Mouse (Mus musculus) cerebral cortex, adult 2 months (tissue): ENCODE data around the gene Nwd1.

Experiments
- WGBS: fragments of 180-500 bp; shearing (Covaris S2); methylation state at CpG from one replicate; pipeline ENCODE4 v1.1.7; 2018; 5-methylcytosine and 5-hydroxymethylcytosine counted together

Gene Nwd1

GRCm38 (mm10) chr8:72646060-72646767, at the start of gene Nwd1:
Nwd1 (plus strand) TSS chr8:72646711.
- 12% methylated on average over 11 of the region's 11 CpGs for WGBS

DNA sequence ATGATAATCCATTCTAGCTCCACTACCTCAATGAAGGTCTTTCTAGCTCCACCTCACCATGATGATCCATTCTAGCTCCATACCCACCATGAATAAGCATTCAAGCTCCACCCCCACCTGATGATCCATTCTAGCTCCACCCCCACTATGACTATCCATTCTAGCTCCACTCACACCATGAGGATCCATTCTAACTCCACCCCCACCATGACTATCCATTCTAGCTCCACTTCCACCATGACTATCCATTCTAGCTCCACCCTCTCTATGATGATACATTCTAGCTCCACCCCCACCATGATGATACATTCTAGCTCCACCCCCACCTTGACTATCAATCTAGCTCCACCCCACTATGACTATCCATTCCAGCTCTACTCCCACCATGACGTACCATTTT, 3.6 kb upstream of the Nwd1 start:
- 78% methylated on average over 1 of the region's 1 CpGs for WGBS

DNA sequence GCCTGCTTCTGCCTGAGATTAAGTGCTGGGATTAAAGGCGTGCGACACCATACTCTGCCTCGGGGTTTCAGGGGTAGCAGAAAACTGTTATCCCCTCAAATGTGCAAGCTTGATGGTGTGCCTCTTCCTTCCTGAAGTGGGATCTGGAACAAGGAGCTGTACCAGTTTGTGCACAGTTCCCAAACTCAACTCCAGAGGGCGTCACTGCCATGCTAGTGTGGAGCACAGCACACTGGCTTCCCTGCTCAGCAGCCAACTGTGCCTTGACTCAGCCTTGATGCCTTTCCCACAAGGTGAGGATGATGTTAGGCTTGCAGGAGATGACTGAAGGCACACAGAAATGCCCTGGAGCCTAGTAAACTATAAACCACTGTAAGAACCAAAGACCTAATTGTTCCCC, 1.9 kb upstream of the Nwd1 start:
- 73% methylated on average over 4 of the region's 4 CpGs for WGBS

DNA sequence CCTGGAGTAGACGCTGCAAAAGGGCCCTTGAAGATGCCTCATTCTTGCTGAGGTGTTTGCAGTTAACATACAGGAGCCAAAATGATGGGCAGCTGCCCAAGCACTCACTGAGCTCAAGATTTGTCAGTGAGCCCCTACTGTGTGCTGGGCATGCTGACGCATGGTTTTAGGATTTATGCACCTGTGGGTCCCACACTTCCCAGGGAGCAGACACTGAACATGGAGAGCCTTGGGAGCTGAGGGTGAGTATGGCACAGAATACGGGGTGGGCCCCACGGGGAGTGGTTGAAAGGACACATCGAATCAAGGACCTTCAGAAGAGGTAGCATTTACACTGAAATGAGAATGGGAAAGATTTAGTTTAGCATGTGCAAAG, 245 bp downstream of the Nwd1 start:
- 35% methylated on average over 5 of the region's 5 CpGs for WGBS

GRCm38 (mm10) chr8:72650697-72651096, 4.2 kb downstream of the Nwd1 start:
- WGBS: 95% methylated on average over 2 of the region's 2 CpGs

GRCm38 (mm10) chr8:72654565-72655521, 8.3 kb downstream of the Nwd1 start:
- WGBS: 30% methylated on average over 13 of the region's 13 CpGs

- 61% methylated on average over 3 of the region's 3 CpGs for WGBS
Observed at GRCm38 (mm10) chr8:72655522-72655912, 9.0 kb downstream of the Nwd1 start.

GRCm38 (mm10) chr8:72659967-72660366, 13.5 kb downstream of the Nwd1 start:
- WGBS: 84% methylated on average over 2 of the region's 2 CpGs

DNA sequence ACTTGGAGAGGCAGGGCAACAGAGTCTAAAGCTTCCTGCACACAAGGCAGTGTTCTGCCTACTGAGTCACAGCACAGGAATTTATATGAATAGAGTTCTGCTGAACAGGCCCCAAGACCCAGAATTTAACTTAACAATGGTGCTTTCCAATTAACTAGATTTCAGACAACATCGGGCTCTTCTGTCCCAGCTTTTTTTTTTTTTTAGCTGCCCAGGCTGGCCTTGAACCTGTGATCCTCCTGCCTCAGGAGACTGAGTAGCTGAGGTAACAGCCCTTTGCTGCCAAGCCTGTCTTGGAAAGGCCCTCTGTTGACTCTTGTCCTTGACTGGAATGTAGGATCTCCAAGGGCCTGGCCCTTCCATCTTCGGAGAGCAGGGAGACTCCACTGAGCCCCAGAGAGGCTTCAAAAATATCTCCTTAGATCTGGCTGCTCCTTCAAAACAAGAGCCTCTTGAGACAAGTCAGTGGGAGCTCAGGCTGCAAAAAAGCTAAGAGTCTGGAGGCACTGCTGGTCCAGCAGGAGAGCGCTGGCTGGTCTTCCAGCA, 17.7 kb downstream of the Nwd1 start:
- 63% methylated on average over 3 of the region's 3 CpGs for WGBS

DNA sequence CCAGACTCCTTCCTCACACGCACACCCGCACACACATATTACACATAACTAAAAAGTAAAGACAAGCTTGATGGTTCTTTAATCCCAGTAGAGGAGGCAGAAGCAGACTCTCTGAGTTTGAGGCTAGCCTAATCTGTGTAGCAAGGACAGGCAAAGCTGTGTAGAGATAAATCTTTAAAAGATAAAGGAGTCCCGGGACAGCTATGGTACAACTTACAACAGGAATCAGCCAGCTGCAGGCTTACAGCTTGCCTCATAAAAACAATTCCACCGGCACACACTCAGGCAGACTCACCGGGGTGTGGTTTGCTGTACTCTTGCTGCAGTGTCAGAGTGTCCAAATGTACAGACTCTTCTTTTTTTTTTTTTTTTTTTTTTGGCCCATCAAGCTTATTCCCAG, 18.2 kb downstream of the Nwd1 start:
- 82% methylated on average over 5 of the region's 5 CpGs for WGBS

DNA sequence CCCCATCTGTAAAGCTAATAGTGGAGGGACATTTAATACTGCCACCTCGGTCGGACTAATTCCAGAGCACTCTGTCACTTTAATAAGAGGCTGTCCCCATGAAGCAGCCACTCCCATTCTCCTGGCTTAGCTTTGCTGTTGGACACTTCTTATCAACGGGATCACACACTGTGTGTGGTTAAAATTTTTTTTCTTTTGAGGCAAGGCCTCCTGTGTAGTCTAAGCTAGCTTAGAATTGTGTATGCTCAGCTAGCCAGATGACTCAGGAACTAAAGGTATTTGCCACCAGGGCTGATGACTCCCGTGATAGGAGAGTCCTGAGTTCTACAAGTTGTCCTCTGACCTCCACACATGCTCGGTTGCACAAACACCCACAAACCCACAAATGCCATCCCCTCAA, 18.9 kb downstream of the Nwd1 start:
- WGBS: 73% methylated on average over 5 of the region's 5 CpGs

DNA sequence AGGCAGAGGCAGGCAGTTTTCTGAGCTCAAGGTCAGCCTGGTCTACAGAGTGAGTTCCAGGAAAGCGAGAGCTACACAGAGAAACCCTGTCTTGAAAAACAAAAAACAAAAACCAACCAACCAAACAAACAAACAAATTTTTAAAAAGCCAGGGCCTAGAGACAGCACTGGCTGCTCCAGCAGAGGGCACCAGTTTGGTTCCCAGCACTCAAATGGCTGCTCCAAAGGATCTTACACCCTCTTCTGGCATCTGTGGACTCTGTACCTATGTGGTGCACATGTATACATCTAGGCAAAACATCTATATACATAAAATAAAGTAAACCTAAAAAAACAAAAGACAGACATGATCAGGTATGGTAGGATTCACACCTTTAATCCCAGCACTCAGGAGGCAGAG, 26.3 kb downstream of the Nwd1 start:
- WGBS: 91% methylated on average over 1 of the region's 1 CpGs

GRCm38 (mm10) chr8:72674184-72674583, 27.7 kb downstream of the Nwd1 start:
- WGBS: 88% methylated on average over 2 of the region's 2 CpGs

DNA sequence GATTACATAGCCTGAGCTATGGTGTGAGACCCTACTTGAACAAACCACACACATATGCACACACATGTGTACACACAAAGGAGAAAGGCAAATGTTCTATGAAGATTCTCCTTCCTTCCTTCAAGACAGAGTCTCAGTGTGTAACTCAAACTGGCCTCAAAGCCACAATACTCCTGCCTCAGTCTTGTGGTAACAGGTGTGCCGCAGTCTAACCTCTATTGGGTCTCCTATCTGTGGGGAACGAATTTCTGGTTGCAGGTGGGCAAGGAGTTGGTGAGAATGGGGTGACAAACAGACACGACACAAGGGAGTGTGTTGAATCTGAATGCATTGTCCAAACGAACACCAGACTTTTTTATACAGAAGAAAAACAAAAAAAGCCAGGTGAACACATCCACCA, 29.9 kb downstream of the Nwd1 start:
- WGBS: 77% methylated on average over 4 of the region's 4 CpGs

DNA sequence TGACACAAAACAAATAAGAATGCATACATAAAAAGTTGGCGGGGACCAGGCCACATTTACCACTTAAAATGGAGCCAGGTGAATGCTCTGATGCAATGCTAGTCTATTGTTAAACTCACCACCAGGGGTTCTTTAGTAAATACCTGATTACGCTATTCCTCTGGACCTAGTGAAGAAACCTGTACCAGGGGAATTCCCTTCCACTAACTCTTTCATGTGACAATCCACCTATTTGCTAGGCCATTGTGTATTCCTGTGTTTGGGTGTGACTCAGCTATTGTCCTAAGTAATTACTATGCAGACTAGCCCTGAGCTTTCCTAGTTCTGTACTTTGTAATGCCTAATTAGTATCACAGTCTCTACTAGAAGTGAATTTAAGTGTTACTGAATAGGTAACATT, 30.3 kb downstream of the Nwd1 start:
- 77% methylated on average over 2 of the region's 2 CpGs for WGBS

GRCm38 (mm10) chr8:72677331-72677730, 30.8 kb downstream of the Nwd1 start:
- WGBS: 82% methylated on average over 5 of the region's 5 CpGs

- 14% methylated on average over 3 of the region's 3 CpGs for WGBS
Observed at GRCm38 (mm10) chr8:72680133-72680532, 33.6 kb downstream of the Nwd1 start.

GRCm38 (mm10) chr8:72682051-72682687, 35.7 kb downstream of the Nwd1 start:
- WGBS: 68% methylated on average over 4 of the region's 4 CpGs

DNA sequence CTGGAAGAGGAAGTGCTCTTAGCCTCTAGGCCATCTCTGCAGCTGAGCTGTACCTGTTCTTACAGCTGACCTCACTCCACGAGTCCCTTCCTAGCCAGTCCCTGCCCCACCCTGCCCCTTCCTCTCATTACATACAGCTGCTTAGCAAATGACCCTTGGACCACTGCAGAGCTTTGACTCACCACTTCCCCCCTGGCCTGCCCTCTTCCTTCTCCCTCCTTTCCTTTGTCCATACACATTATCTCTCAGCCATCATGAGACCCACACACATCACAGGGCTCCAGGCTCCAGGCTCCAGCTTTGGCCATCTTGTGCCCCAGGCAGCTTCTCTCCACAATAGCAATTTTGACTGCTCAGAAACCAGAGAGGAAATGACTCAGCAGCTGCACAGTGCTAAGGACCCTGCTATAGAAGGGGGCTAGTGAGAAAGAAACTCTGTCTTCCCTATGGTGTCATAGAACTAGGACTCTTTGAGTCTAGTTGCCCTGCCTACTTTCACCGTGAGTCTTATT, 36.6 kb downstream of the Nwd1 start:
- WGBS: 40% methylated on average over 2 of the region's 2 CpGs

- WGBS: 66% methylated on average over 5 of the region's 5 CpGs
Observed at GRCm38 (mm10) chr8:72683572-72684099, 37.1 kb downstream of the Nwd1 start.

GRCm38 (mm10) chr8:72698349-72698926, 51.9 kb downstream of the Nwd1 start:
- 95% methylated on average over 2 of the region's 2 CpGs for WGBS
